Mouse (Mus musculus): ENCODE results near the gene Gm39115. TPM values are rescaled to one million over a fixed set of nuclear protein-coding genes. Genes with fewer than 3 reads are reported as not detected.

Gene Gm39115
- total and polyA plus RNA-seq, 3 experiments, result not detected

Other genes starting within 250 kb of the Gm39115 start
- gene Tollip, start 217.5 kb downstream of the Gm39115 start, total RNA-seq (2014; fragmentation: Nextera tagmentation), result 49.4 and 55.5 TPM in 2 replicates
- 51.9 and 52.6 TPM in 2 replicates for gene Tollip, start 217.5 kb downstream of the Gm39115 start, total RNA-seq (2017)
- 53.6 and 62.7 TPM in 2 replicates for gene Tollip, start 217.5 kb downstream of the Gm39115 start, polyA plus RNA-seq (2012)
- not detected in 2 replicates for gene Brsk2, start 186.3 kb downstream of the Gm39115 start, total RNA-seq (2014; fragmentation: Nextera tagmentation)
- gene Brsk2, start 186.3 kb downstream of the Gm39115 start, total RNA-seq (2017), result 0.05 TPM in 1 of 2 replicates, not detected in the other
- not detected in 2 replicates for gene Brsk2, start 186.3 kb downstream of the Gm39115 start, polyA plus RNA-seq (2012)
- 23.3 and 25.9 TPM in 2 replicates for gene Mob2, start 75.0 kb downstream of the Gm39115 start, total RNA-seq (2014; fragmentation: Nextera tagmentation)
- 33.9 and 41.5 TPM in 2 replicates for gene Mob2, start 75.0 kb downstream of the Gm39115 start, total RNA-seq (2017)
- 36.3 and 37.1 TPM in 2 replicates for gene Mob2, start 75.0 kb downstream of the Gm39115 start, polyA plus RNA-seq (2012)
- 2.0 TPM in 1 of 2 replicates, not detected in the other for gene Dusp8, start 40.2 kb downstream of the Gm39115 start, total RNA-seq (2014; fragmentation: Nextera tagmentation)
- 0.06 and 0.11 TPM in 2 replicates for gene Dusp8, start 40.2 kb downstream of the Gm39115 start, total RNA-seq (2017)
- gene Dusp8, start 40.2 kb downstream of the Gm39115 start, polyA plus RNA-seq (2012), result 0.01 TPM in 1 of 2 replicates, not detected in the other
- gene Gm45618, start 15.3 kb downstream of the Gm39115 start, total RNA-seq (2014; fragmentation: Nextera tagmentation), result not detected in 2 replicates
- not detected in 2 replicates for gene Gm45618, start 15.3 kb downstream of the Gm39115 start, total RNA-seq (2017)
- gene Gm45618, start 15.3 kb downstream of the Gm39115 start, polyA plus RNA-seq (2012), result not detected in 2 replicates
- not detected in 2 replicates for gene Gm45337, start 8.6 kb upstream of the Gm39115 start, total RNA-seq (2014; fragmentation: Nextera tagmentation)
- not detected in 2 replicates for gene Gm45337, start 8.6 kb upstream of the Gm39115 start, total RNA-seq (2017)
- gene Gm45337, start 8.6 kb upstream of the Gm39115 start, polyA plus RNA-seq (2012), result not detected in 2 replicates
- gene Gm29735, start 21.1 kb upstream of the Gm39115 start, total RNA-seq (2014; fragmentation: Nextera tagmentation), result not detected in 2 replicates
- gene Gm29735, start 21.1 kb upstream of the Gm39115 start, total RNA-seq (2017), result not detected in 2 replicates
- gene Gm29735, start 21.1 kb upstream of the Gm39115 start, polyA plus RNA-seq (2012), result not detected in 2 replicates
- gene Gm4553, start 29.7 kb upstream of the Gm39115 start, total RNA-seq (2014; fragmentation: Nextera tagmentation), result not detected in 2 replicates
- gene Gm4553, start 29.7 kb upstream of the Gm39115 start, total RNA-seq (2017), result not detected in 2 replicates
- gene Gm4553, start 29.7 kb upstream of the Gm39115 start, polyA plus RNA-seq (2012), result not detected in 2 replicates
- not detected in 2 replicates for gene Krtap5-2, start 40.0 kb upstream of the Gm39115 start, total RNA-seq (2014; fragmentation: Nextera tagmentation)
- 0.12 TPM in 1 of 2 replicates, not detected in the other for gene Krtap5-2, start 40.0 kb upstream of the Gm39115 start, total RNA-seq (2017)
- gene Krtap5-2, start 40.0 kb upstream of the Gm39115 start, polyA plus RNA-seq (2012), result not detected in 2 replicates
- not detected in 2 replicates for gene Gm10153, start 54.4 kb upstream of the Gm39115 start, total RNA-seq (2014; fragmentation: Nextera tagmentation)
- not detected in 2 replicates for gene Gm10153, start 54.4 kb upstream of the Gm39115 start, total RNA-seq (2017)
- not detected in 2 replicates for gene Gm10153, start 54.4 kb upstream of the Gm39115 start, polyA plus RNA-seq (2012)
- not detected in 2 replicates for gene Krtap5-3, start 65.3 kb upstream of the Gm39115 start, total RNA-seq (2014; fragmentation: Nextera tagmentation)
- gene Krtap5-3, start 65.3 kb upstream of the Gm39115 start, total RNA-seq (2017), result not detected in 2 replicates
- not detected in 2 replicates for gene Krtap5-3, start 65.3 kb upstream of the Gm39115 start, polyA plus RNA-seq (2012)
- not detected in 2 replicates for gene Gm7579, start 75.8 kb upstream of the Gm39115 start, total RNA-seq (2014; fragmentation: Nextera tagmentation)
- gene Gm7579, start 75.8 kb upstream of the Gm39115 start, total RNA-seq (2017), result not detected in 2 replicates
- gene Gm7579, start 75.8 kb upstream of the Gm39115 start, polyA plus RNA-seq (2012), result not detected in 2 replicates
- not detected in 2 replicates for gene Krtap5-5, start 93.9 kb upstream of the Gm39115 start, total RNA-seq (2014; fragmentation: Nextera tagmentation)
- gene Krtap5-5, start 93.9 kb upstream of the Gm39115 start, total RNA-seq (2017), result not detected in 2 replicates
- gene Krtap5-5, start 93.9 kb upstream of the Gm39115 start, polyA plus RNA-seq (2012), result not detected in 2 replicates
- gene Gm40460, start 105.0 kb upstream of the Gm39115 start, total RNA-seq (2014; fragmentation: Nextera tagmentation), result not detected in 2 replicates
- gene Gm40460, start 105.0 kb upstream of the Gm39115 start, total RNA-seq (2017), result not detected in 2 replicates
- not detected in 2 replicates for gene Gm40460, start 105.0 kb upstream of the Gm39115 start, polyA plus RNA-seq (2012)
- not detected in 2 replicates for gene Gm2431, start 122.3 kb upstream of the Gm39115 start, total RNA-seq (2014; fragmentation: Nextera tagmentation)
- not detected in 2 replicates for gene Gm2431, start 122.3 kb upstream of the Gm39115 start, total RNA-seq (2017)
- not detected in 2 replicates for gene Gm2431, start 122.3 kb upstream of the Gm39115 start, polyA plus RNA-seq (2012)
- gene Gm4559, start 138.3 kb upstream of the Gm39115 start, total RNA-seq (2014; fragmentation: Nextera tagmentation), result not detected in 2 replicates
- not detected in 2 replicates for gene Gm4559, start 138.3 kb upstream of the Gm39115 start, total RNA-seq (2017)
- not detected in 2 replicates for gene Gm4559, start 138.3 kb upstream of the Gm39115 start, polyA plus RNA-seq (2012)
- not detected in 2 replicates for gene Krtap5-1, start 161.1 kb upstream of the Gm39115 start, total RNA-seq (2014; fragmentation: Nextera tagmentation)
- not detected in 2 replicates for gene Krtap5-1, start 161.1 kb upstream of the Gm39115 start, total RNA-seq (2017)
- gene Krtap5-1, start 161.1 kb upstream of the Gm39115 start, polyA plus RNA-seq (2012), result not detected in 2 replicates
- not detected in 2 replicates for gene Krtap5-4, start 167.5 kb upstream of the Gm39115 start, total RNA-seq (2014; fragmentation: Nextera tagmentation)
- gene Krtap5-4, start 167.5 kb upstream of the Gm39115 start, total RNA-seq (2017), result not detected in 2 replicates
- not detected in 2 replicates for gene Krtap5-4, start 167.5 kb upstream of the Gm39115 start, polyA plus RNA-seq (2012)
- gene Ifitm10, start 237.7 kb upstream of the Gm39115 start, total RNA-seq (2014; fragmentation: Nextera tagmentation), result not detected in 2 replicates
- gene Ifitm10, start 237.7 kb upstream of the Gm39115 start, total RNA-seq (2017), result 0.81 and 0.93 TPM in 2 replicates
- 0.33 and 0.52 TPM in 2 replicates for gene Ifitm10, start 237.7 kb upstream of the Gm39115 start, polyA plus RNA-seq (2012)
- gene Gm49369, start 246.6 kb upstream of the Gm39115 start, total RNA-seq (2014; fragmentation: Nextera tagmentation), result not detected in 2 replicates
- gene Gm49369, start 246.6 kb upstream of the Gm39115 start, total RNA-seq (2017), result 246 and 291 TPM in 2 replicates
- 28.2 and 43.6 TPM in 2 replicates for gene Gm49369, start 246.6 kb upstream of the Gm39115 start, polyA plus RNA-seq (2012)

Data from G1E (cell line).